Mouse (Mus musculus): ENCODE results near the gene Nek10.

DNA sequence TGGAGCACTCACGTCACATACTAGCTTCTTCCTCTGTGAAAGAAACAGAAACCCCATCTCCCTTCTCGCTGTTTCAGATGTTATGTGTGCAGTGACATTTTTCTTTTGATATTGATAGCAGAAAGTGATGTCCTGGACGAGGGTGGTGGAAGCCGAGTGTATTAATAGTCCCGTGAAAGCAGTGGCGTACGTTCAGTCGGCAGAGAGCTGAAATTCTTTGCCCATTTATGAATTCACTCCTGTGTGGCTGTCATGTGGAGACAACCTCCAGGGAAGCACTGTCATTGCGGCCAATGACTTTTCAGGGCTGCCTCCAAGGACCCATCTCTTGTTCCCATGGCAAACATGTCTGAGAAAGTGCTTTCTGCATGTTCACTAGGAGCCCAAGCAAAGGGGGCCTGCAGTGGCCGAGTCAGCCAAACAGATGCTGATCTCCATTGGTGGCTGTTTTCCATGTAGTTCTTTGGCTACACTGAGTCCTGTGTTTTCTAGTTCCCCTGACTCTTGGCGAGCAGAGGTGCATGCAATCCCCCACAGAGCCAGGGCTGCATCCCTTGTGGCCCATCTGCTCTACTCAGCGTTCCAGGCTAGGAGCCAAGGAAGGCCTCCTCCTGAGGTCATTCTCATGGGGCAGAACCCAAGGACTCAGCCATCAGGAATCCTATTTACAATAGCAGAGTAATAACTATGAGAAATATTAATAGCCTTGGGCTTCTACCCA is 29.5 kb downstream of the Nek10 start:
- TF ChIP-seq CTCF (IDR thresholded peaks at IDR 0.05; ENCODE audit: low read depth) (no peak), EP300 (IDR thresholded peaks at IDR 0.05; ENCODE audit: low read depth) (no peak)
